Mouse (Mus musculus) ES-Bruce4 (cell line): ENCODE measurements around the gene Dennd2c.

Experiments
- CTCF ChIP-seq: IDR thresholded peaks from one replicate; pipeline ENCODE4 v1.8.1; 2011; ENCODE audit warnings: low read depth, low read length
- POLR2A ChIP-seq: IDR thresholded peaks from one replicate; pipeline ENCODE4 v1.8.1; 2011; ENCODE audit warnings: low read length; ENCODE audit not compliant: insufficient read depth

DNA sequence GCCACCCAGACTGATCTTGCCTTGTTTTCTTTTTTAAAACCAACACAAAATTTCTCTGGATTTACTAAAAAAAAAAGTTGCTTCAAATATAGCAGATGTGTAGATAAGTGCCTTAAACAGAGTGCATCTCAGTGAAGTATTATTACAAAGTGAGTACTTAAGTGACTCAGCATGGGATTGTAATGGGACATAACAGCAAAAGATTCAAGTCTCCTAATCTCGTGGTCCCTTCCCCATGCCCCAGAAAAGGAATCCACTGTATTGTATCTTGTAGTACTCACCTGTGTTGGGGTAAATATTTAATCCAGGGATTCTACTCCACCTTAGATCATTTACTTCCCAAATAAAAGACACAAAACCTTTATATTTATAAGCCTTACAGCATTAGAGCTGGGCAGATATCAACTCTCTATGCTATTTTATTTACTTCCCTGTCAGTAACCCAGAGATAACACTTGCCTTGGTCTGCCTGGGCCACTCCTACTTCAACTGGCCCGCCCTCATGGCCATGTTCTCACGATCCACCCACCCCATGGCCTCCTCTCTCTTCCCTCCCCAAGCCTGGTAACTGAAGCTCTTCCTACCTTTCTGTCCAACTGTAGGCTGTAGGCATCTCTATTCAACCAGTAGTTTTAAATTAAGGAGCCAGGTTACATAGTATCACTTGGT, 57.0 kb downstream of the Dennd2c start:
- TF ChIP-seq CTCF, result no peak
- no peak for TF ChIP-seq POLR2A
